Mouse (Mus musculus) layer of hippocampus, adult 18-20 months (tissue): ENCODE measurements around the gene Snrnp200. TPM values are rescaled to one million over a fixed set of nuclear protein-coding genes. Genes with fewer than 3 reads are reported as not detected.
"Not testable (repeated sequence)": the region's sequence is repeated elsewhere in the genome, so short reads cannot be mapped to it uniquely, and the experiment has no call there.

Experiments used
- DNase-seq, 2 experiments: peaks; one replicate each; pipeline ENCODE4 v3.0.0; 2022; ENCODE audit warnings: low spot score in 2 of 2
- total RNA-seq, 2 experiments: library from RNA; stranded (reverse); gene quantifications; 2 replicates each; pipeline ENCODE4 v1.2.3; 2021

The Snrnp200 gene
- total RNA-seq, 2 experiments from 2014 or later = 94.5 to 95.2 TPM

DNA sequence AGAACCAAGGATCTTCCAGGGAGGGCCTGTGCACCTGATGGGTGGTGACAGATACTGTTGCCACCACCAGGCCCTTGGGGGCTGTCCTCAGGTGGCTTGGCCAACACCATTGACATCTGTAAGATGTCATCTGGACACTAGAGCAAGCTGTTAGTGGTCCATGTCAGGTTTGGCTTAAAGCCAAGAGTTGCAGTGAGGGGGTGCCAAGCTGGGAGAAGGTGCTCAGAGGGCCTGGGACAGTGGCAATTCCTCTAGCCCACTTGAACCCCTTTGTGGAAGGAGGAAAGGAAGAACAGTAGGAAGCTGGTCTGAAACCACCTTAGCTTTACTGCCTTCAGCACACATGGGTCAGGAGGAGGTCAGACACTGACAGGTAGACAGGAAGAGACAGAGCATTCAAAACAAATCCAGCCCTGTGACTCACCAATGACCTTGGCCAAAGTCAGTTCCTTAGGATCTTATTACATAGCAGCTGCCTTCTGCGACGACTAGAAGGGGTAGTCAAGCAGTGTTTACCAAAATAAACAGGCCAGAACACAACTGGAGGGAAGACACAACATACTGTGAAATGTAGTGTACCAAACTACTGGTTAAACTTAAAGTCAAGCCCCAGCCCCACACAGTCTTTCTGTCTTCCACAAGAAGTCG, 43.8 kb downstream of the Snrnp200 start:
- no peak for DNase-seq

DNA sequence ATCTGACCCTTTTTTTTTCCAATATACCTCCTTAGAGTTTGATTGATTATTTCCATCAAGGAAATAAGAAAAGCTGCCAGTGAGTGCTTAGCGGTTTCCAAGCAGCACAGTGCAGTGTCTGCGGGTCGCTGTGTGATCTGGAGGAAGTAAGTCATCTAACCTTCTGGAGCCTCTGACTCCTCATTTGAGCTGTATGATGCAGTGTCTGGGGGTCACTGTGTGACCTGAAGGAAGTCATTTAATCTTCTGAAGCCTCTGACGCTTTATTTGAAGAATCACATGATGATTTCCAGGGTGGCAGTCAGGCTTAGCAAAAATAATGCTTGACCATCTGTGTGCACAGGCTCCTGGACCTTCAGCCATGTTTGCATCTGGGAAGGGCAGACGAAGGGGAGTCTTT, 44.6 kb downstream of the Snrnp200 start:
- no peak for DNase-seq

DNA sequence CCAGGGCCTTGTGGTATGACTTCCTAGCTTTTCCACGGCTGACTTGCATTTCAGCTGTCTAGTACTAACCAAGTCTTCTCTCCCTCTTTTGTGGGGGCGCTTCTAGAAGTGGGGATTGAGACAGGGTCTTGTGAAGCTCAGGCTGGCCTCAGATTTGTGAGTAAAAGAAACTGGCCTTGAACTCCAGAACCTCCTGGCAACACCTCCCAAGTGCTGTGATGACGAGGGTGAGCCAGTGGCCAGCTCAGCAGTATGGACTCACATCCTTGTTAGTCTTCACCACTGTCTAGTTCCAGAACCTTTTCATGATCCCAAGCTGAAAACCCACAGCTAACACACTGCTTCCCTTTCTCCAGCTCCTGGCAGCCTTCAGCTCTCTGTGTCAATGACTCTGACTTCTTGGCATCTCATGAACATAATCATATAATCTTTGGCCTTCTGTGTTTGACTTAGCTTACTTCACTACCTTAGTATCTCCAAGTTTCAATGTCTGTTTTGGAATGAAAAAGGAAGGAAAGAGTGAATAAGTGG, 46.5 kb downstream of the Snrnp200 start:
- DNase-seq = no peak

DNA sequence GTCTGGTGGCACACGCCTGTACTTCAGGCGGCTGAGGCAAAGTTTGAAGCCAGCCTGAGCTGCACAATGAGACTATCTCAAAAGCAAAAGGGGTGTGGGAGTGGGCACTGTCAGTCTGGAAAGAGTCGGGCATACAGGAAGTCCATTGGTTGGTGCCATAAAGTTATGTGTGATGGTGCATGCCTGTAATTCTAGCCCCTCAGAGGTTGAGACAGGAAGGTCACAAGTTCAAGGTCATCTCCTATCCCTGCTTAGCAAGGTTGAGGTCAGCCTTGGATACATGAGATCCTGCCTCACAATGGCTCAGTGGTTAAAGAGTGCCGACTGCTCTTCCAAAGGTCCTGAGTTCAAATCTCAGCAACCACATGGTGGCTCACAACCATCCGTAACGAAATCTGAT, 47.1 kb downstream of the Snrnp200 start:
- DNase-seq = no peak

DNA sequence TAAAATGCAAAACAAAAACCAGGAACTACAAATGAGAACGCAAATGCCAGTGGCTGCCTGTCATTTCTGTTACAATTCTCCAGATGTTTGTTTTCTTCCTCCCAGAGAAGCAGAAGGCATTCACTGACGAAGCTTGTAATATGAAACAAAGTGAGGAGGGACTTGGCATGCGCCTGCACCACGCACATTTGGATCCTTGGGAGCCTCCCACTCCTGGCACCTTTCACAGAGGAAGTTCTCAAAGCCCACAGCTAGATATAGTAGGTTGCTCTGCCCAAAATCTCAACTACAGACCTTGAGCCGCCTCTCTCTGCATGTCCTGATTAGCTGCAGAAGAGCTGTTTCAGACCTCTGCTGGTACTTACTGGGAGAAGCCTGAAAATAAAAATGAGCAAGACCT, 51.2 kb downstream of the Snrnp200 start:
- DNase-seq = peak; percentile 28 to 50

DNA sequence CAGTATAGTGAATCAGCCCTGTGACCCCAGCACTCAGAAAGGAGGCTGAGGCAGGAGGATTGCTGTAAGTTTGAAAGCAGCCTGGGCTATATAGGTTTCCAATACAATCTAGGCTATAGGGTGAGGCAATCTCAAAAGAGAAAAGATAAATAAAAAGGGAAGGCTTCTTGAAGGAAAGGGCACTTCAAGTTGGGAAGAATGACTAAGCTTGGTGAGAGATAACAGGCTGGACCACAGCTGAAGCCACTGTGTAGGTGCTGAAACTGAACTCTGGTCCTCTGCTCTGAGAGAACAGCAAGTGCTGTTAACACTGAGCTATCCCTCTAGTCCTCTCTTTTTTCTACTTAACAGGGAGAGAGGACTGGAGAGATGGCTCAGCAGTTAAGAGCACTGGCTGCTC, 54.3 kb downstream of the Snrnp200 start:
- DNase-seq = no peak

DNA sequence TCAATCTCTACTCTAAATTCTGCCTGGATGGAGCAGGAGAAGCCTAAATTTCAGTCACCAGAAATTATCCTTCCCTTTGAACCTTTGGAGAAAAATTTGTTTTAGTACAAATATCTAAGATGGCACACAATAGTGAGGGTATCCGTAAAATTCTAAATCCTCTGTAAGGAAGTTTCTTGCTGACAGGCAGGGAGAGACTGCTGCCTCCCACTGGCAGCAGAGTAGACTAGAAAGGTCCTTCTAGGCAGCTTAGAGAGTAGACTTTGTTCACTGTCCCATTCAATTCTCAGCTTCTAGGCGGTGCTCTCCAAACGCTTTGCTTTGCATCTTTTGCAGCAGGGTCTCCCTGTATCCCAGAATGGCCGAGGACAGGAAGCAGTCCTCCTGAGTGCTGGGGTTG, 59.7 kb downstream of the Snrnp200 start:
- DNase-seq = no peak

DNA sequence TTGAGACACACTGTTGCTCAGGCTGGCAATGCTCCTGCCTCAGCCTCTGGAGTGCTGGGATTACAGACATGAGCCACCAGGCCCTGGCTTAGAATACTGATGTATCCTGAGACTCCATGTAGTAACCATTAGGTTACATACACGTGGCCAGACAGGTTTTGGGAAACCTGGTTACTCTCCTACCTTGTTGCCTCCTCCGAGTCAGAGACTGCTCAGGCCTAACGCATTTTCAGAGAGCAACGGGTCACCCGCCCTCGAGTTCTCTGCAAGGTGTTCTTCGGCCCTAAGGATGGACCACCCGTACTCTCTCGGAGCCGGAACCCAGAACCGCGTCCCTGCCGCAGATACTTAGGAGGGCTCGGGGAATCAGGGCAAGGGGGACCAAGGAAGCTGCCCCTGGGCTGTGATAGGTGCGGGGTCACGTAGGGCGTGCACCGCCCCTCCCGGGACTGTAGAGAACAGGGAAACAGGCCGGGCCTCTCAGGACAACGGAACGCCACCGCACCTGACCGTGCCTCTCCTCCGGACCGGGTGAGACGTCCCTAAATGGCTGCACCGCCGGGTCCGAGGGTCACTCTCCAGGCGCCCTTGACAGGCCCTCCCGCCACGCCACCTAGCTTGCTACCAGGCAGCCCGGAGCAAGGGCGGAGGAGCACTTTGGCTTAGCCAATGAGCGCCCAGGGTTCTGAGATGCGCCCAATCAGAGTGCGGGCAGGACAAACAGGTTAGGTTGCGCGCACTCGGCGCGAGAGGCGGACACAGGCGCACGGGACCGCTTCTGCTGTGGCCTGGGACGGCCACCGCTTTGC, 61.5 kb downstream of the Snrnp200 start, which contains the start of gene Stard7:
TSS of gene Stard7 (plus strand) at position 728 of the 809 bp plus-strand sequence.
- DNase-seq = peak; percentile 94 to 98

DNA sequence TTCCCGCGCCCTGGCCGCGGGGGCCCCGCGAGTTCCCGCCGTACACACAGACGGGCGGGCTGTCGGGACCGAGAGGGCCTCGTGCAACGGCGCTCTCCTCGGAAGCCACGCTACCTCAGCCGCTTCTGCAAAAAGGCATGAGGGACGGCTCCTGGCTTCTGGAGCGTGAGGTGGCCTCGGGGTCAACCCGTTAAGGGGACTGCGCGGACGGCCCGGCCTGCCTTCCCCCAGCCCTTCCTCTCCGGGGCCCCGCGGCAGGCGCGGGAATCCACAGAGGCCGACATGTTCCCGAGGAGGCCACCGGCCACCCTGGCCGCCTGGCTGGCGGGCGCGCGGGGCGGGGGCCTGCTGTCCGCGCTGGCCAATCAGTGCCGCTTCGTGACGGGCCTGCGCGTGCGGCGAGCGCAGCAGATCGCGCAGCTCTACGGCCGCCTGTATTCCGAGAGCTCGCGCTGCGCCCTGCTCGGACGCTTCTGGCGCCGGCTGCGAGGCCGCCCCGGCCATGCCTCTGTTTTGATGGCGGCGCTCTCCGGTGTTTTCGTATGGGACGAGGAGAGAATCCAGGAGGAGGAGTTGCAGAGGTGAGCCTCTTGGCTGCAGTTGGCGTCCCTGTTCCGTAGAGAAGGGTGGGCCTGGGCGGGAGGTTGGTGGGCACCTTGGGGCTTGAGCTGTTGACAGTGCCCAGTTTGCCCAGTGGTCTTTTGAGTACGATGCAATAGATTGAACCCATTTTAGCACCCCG, 62.3 kb downstream of the Snrnp200 start:
- peak; percentile 80 to 87 for DNase-seq

DNA sequence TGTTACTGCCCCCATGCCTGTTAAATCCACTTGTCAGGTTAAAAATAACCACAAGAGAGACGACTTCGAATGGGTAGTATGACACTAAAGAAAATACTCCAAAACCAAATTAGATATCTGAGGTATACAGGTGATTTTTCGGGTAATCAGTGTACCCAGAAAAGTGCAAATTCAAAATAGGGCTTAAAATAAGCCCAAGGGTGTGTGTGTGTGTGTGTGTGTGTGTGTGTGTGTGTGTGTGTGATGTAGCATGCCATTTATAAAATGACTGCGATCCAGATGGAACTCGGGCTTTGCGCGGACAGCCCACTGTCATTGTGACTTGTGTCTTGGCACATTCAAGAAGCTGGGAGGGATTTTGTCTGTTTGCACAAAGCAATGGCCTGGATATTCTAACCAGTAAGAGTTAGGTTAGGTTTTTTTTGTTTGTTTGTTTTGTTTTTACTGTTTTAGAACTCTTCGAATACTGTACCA, 62.9 kb downstream of the Snrnp200 start:
- DNase-seq = peak; percentile 28 to 43

DNA sequence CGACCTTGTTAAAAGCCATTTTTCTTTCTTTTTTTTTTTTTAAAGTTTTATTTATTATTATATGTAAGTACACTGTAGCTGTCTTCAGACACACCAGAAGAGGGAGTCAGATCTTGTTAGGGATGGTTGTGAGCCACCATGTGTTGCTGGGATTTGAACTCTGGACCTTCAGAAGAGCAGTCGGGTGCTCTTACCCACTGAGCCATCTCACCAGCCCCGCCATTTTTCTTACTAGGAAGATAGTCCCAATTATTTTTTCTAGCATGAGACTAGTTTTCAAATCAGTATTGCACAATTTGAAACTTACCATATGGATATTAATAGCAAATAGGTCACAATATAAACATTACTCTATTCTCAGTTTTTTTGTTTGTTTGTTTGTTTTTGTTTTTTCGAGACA, 63.9 kb downstream of the Snrnp200 start:
- DNase-seq = not testable (repeated sequence)

DNA sequence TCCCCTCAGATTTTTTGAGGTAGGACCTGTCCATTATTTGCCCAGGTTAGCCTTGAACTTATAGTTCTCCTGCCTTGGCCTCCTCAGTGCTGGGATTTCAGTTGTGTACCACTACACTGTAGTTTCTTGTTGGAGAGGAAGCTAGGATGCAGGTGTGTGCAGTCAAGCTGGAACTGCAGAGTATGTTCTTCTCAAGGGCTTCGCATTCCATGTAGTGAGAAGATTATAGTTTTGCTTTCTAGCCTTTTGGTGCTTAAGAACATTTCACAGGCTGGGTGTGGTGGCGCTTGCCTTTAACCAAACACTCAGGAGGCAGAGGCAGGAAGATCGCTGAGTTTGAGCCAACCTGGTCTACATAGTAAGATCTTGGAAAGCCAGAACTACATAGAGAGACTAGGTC, 64.6 kb downstream of the Snrnp200 start:
- DNase-seq = no peak

DNA sequence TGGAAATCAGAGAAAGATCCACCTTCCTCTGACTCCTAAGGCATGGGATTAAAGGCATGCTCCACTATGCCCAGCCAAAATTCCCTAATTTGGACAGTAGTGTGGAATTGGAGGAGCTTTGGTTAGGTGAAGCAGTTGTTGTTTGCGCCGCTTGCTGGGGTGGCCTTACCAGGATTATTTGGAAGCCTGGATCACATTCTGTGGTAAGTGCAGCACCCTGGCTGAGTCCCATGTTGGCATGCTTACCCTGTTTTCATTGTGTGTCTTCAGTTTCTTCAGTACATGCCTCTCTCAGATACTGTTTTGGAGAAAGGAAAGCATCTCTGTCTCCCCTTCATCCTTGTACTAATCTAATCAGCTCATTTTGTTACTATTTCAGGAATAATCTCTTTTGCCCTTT, 66.4 kb downstream of the Snrnp200 start:
- DNase-seq = no peak

DNA sequence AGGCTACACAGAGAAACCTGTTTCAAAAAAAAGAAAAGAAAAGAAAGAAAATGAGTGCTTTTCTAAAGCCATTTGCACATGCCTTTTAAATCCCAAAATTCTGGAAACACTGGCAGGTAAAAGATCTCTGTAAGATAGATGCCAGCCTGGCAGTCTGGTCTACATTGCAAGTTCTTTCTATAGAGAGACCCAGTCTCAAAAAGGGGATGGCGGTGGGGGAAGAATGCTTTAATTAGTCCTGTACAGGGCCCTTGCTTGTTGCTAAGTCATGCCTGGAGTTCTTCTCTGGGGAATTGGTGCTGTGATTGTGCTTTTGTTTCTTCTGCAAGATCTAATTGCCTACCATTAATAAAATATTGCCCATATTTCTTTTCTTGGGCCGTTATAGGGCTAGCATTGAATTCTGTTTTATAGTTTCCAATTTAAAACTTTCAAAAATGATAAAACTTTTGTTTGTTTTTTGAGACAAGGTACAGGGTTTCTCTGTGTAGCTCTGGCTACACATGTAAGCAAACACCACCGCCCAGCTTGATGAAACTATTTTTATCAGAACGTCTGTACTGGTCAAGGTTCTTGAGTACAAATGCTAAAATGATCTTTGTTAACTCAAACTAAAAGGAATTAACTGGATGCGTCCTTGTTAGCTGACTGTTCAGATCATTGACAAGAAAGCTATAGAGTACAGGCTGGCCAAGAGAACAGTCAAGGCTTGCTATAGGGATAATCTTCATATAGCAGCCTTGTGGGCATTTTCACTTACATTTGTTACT, 67.5 kb downstream of the Snrnp200 start:
- DNase-seq = no peak

DNA sequence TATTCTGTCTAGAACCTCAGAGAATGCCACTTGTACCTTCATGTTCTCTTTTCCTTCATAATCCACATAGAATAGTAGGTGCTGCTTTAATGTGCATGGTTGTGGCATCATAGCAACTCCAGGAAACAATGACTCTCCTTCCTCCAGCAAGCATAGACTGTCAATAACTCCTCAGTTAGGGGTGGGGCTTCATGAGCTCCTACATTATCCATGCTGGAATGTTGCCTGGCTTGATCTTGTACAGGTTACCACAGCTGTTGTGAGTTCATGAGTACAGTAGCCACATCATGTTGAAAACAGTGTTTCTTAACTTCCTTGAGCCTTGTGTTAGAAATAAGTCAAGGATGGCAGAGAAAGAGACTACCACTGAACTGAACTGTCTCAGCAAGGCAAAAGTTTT, 70.0 kb downstream of the Snrnp200 start:
- DNase-seq = no peak

Other genes with a start within 250 kb of the Snrnp200 start
- 10 to 100 TPM; 11.0 to 11.5 TPM for gene Ap4e1, start 199.7 kb upstream of the Snrnp200 start, total RNA-seq
- gene Blvra, start 137.7 kb upstream of the Snrnp200 start, total RNA-seq = 10 to 100 TPM; 20.9 to 23.3 TPM
- 1 to 10 TPM in 1 of 2 experiments, under 1 TPM in 1; 0.45 to 1.2 TPM for gene Ncaph, start 74.4 kb upstream of the Snrnp200 start, total RNA-seq
- gene Itpripl1, start 64.9 kb upstream of the Snrnp200 start, total RNA-seq = 1 to 10 TPM; 2.5 to 3.0 TPM
- gene 1810024B03Rik, start 106 bp upstream of the Snrnp200 start, total RNA-seq = 1 to 10 TPM in 1 of 2 experiments, under 1 TPM in 1; 0.37 to 1.3 TPM
- gene Ciao1, start 39.4 kb downstream of the Snrnp200 start, total RNA-seq = 10 to 100 TPM; 72.8 to 81.6 TPM
- gene Tmem127, start 39.5 kb downstream of the Snrnp200 start, total RNA-seq = 10 to 100 TPM; 73.5 to 75.8 TPM
- 100 to 1,000 TPM in 1 of 2 experiments, 10 to 100 TPM in 1; 99.8 to 104 TPM for gene Stard7, start 61.8 kb downstream of the Snrnp200 start, total RNA-seq
- 1 to 10 TPM in 1 of 2 experiments, under 1 TPM in 1; 0.91 to 1.4 TPM for gene Dusp2, start 127.8 kb downstream of the Snrnp200 start, total RNA-seq
- gene Astl, start 130.3 kb downstream of the Snrnp200 start, total RNA-seq = not detected
- gene Adra2b, start 154.8 kb downstream of the Snrnp200 start, total RNA-seq = under 1 TPM; 0.10 to 0.12 TPM
- gene Gpat2, start 216.8 kb downstream of the Snrnp200 start, total RNA-seq = under 1 TPM in 1 of 2 experiments, not detected in 1; 0.42 TPM
- 10 to 100 TPM; 14.7 to 19.0 TPM for gene Fahd2a, start 236.2 kb downstream of the Snrnp200 start, total RNA-seq